Mouse (Mus musculus) CD8-positive naive resting alpha-beta T cell, adult 2 months (primary cell): ENCODE results near the gene Adamts18.

Source experiments
- DNase-seq, 2 experiments: peaks; one replicate each; pipeline ENCODE4 v3.0.0; 2022; ENCODE audit warnings: low read depth in 2 of 2, low spot score in 2 of 2

The Adamts18 gene

DNA sequence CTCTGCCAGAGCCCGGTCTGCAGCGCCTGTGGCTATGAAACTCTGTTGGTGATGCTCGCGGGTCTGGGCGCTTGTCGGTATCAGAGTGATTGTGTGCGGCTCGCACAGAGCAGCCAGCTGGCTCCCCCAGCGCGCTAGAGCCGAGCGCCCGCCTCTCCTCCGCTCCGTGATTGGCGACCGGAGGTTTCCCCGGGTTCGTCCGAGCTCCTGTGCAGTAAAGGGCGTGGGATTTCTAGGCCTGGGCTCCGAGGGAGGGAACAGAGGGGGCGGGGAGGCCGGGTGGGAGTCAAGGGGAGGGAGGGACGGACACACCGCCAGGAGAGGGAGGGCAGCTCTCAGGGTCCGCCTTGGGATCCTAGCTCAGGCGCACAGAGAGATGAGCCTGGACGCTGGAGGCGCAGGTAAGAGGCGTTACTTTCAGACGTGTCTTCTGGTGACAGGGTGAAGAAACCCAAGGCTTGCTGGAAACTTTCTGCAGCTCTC lies at the start of gene Adamts18:
Gene Adamts18 (minus strand): TSS at position 86 of the 483 bp plus-strand sequence.
- DNase-seq: no peak

- DNase-seq: no peak
These were observed 47.9 kb upstream of the Adamts18 start for GRCm38 (mm10) chr8:113896446-113896845.

GRCm38 (mm10) chr8:113891376-113891775 lies 42.8 kb upstream of the Adamts18 start:
- no peak for DNase-seq

DNA sequence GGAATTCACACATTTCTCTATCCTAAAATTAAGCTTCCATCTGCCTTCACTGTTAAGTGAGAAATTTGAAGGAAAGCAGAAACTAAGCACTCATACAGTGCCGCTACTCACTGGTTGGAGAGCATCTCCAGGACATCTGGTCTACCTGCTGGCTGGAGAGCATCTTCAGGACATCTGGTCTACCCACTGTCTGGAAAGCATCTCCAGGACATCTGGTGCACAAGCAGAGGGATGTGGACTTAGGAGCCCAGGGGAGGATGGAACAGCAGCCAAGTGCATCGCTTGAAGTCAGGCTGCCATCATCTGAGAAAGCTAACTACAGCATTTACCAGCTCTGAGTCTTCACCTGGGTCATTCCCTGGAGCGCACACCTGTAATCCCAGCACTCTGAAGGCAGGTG lies 38.0 kb upstream of the Adamts18 start:
- no peak for DNase-seq

- DNase-seq: no peak
These were observed 36.6 kb upstream of the Adamts18 start for GRCm38 (mm10) chr8:113885101-113885500.

- no peak for DNase-seq
These were observed 35.5 kb upstream of the Adamts18 start for GRCm38 (mm10) chr8:113883994-113884393.

DNA sequence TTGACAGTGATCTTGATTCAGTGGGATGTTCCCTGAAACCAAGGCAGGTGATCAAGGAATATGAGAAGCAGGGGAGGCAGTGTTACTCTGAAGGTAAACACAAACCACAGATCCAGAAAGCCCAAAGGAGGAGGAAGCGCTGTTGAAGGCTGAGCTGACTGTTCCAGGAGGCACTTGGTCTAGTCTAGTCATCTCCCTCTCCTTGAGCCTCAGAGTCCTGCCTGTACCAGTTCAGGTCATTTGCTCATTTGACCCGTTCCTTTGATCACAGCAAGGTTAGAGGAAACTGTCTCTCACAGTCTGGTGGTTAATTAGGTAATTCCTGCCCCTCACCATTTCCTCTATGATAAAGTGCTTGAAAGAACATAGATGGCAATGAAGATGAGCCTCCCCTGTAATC lies 34.0 kb upstream of the Adamts18 start:
- no peak for DNase-seq

DNA sequence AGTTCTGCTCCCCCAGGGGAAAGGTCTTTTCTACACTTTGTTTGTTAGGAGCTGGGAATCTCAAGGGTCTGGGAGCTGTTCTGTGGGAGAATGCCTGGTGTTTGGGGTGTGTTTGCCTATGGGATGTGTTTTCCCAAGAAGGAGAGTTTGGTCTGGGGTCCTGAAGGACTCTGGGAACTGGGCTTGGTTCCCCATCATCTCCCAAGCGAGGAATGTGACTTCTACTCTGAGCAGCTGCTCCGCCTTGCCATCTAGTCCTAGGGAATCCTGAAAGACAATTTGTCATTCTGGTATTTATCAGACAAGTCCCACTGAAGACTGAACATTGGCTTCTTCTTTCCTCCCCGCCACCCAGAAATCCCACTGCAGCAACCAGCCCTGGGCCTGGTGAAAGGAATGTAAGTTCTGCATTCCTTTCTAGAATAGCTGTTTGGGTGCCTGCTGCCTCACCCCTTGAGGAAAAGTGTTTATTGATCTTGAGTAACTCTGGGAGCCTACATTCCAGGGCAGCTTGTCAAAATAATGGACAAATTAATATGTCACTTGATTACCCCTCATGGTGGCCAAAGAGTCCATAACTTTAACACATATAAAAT lies 30.0 kb upstream of the Adamts18 start:
- DNase-seq: no peak

GRCm38 (mm10) chr8:113873446-113874120 lies 25.0 kb upstream of the Adamts18 start:
- no peak for DNase-seq

DNA sequence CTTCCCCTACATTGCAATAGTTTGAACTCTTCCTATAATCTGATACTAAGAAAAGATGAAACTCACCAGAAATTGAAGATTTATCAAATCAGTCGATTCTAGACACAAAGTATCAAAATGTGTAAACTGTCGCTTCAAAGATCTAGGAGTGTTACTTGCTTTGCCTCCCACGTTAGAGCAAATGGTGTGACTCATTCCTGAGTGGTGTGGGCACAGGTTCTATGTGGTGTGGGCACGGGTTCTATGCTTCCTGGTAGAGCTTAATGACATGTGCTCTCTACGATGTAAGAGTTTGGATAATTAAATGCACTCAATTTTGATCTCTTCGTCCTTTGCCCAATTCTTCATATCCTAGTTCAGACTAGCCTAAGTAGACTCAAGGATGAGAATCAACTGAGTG lies 23.9 kb upstream of the Adamts18 start:
- no peak for DNase-seq

- no peak for DNase-seq
These were observed 18.0 kb upstream of the Adamts18 start for GRCm38 (mm10) chr8:113866530-113866929.

DNA sequence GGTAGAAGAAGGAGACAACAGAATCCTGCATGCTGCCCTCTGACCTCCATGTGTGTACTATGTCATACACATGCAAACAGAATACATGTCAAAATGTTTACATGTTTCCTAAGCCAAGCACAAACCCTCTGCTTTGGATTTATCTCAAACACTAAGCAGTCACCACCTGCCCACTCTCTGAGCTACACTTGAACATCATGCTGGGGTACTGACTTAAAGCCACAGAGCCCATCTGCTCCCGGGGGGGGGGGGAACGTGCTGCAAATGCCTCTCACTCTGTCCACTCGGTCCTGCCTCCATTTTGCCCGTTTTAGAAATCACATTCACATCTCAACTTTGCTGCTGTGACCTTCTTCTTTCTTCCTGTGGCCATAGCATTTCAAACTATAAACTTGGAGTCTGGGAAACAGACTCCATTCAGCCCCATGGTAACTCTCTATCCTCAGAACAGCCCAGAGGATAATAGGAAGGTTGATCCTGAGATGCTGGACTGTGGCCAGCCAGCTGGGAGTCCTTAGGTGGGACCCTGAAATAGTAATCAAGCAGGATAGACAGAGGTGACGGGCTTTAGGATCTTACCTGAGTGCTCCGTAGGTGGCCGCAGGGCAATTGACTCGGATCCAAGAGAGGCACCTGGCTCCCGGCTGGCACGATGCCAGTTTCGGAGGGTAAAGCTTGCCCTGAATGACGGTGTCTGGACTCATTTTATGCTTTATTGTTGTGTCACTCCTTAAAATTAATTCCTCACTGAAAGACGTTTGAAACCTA lies 17.0 kb upstream of the Adamts18 start:
- no peak for DNase-seq

DNA sequence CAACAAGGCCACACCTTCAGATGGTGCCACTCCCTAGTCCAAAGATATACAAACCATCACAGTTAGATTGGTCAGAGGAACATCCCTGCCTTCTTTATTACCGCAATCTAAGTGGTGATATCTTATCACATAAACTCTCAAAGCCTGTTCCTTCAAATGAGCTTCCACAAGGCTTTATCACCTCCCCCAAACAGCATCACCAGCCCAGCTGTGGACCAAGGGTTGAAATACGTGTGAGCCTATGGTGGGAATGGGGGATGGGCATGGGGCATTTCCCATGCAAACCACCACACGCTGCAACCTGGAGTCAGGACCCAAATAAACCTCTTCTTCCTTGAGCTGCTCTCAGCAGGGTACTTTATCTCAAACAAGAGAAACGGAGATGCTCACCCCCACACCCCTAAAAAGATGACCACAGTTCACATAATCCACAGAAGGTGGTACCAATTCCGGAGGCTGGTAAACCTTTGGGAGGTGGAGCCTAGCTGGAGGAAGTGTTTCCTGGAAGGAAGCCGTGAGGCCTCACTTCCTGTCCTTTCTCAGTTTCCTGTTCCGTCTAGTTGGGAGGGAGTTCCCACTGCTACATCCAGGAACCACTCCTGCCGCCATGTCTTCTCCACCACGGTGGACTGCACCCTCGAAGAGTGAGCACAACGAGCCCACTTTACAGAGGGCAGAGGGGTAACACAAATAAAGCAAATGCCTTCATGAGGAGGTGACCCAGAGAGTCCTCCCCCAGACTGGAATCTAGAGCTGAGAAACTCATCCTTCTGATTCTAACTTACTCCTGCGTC lies 11.5 kb upstream of the Adamts18 start:
- DNase-seq: no peak

DNA sequence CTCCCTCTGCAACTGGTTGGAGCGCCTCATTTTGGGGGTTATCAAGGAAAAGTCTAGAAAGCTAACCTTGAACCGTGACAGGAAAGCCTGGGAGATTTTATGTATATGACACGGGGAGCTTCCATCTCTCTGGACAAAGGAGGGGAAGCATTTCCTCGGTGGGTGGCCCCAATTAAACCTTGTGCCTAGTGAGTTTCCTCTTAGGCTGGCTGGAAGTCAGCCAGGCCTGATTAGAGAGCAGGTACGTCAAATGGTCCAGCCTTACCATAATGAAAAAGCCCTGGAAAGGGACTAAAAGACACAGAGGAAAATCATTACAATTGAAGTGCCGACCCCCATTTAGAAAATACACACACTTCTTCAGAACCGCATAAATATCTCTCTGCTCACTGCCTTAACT lies 10.3 kb upstream of the Adamts18 start:
- no peak for DNase-seq

GRCm38 (mm10) chr8:113854622-113855293 lies 6.2 kb upstream of the Adamts18 start:
- no peak for DNase-seq

GRCm38 (mm10) chr8:113853714-113854113 lies 5.2 kb upstream of the Adamts18 start:
- no peak for DNase-seq

GRCm38 (mm10) chr8:113851655-113852054 lies 3.1 kb upstream of the Adamts18 start:
- no peak for DNase-seq

GRCm38 (mm10) chr8:113848081-113848652 lies 371 bp downstream of the Adamts18 start:
- DNase-seq: no peak

DNA sequence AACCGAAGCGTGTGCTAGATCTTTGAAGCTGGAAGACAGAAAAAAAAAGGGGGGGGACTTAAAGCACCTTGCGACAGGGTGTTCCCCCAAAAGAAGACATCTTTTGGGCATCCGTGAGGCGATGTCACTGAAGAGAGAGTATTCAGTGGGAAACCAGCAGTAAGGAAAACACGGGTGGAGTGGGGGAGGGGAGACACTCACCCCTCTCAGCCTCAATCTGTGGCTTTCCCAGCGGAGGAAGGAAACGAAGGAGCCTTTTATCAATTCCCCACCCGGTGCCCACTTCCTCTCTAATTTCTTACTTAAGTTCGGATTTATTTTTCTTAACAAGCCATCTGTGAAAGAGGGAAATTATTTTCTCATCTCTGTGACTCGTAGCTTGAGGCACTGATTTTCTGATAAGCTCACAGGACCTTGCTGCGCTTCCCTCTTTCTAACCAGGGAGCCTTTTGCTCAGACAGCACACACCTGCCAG lies 895 bp downstream of the Adamts18 start:
- DNase-seq: no peak

DNA sequence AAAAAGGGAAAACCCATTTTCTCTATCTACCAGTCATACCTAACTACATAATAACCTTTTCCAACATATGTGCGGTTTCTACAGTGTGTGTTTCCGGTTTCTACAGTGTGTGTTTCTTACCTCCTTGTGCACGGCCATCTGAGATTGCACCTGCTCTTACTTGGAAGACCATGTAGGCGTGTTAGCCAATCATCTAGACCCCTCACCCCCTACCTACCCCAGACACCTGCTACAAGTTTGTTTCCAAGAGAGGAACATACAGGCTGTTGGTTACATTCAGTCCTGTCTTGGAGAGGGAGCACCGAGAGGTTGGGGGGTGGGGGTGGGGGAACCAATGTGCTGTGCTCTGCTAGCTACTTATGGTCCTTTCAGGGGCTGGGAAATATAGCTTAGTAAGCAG lies 1.9 kb downstream of the Adamts18 start:
- no peak for DNase-seq
